Mouse (Mus musculus) common myeloid progenitor, adult 5-6 weeks (primary cell): ENCODE measurements around the gene Sprr2a3. TPM values are rescaled to one million over a fixed set of nuclear protein-coding genes. Genes with fewer than 3 reads are reported as not detected.

Experiments used
- ATAC-seq: replicated peaks from 2 replicates; pipeline ENCODE4 v1.8.0; 2016; ENCODE audit warnings: low read depth, mild to moderate bottlenecking, moderate TSS enrichment, inconsistent platforms; ENCODE audit not compliant: poor library complexity, severe bottlenecking
- total RNA-seq: library from RNA; stranded (forward); fragments of 200-1000, 187-1606 nt; gene quantifications from 2 replicates; pipeline ENCODE4 v1.2.3, GENCODE M21; 2017

The Sprr2a3 gene
- total RNA-seq, 1 experiment from 2014 or later: not detected

GRCm38 (mm10) chr3:92338840-92339239 lies 53.6 kb downstream of the Sprr2a3 start, which contains the start of gene Sprr2d:
Sprr2d (plus strand) TSS chr3:92339140.
- no peak for ATAC-seq

Other genes with a start within 250 kb of the Sprr2a3 start
- not detected in 2 replicates for gene Lor, start 202.3 kb upstream of the Sprr2a3 start, total RNA-seq
- gene Prr9, start 161.5 kb upstream of the Sprr2a3 start, total RNA-seq: not detected in 2 replicates
- gene Lelp1, start 142.7 kb upstream of the Sprr2a3 start, total RNA-seq: not detected in 2 replicates
- gene Sprr2a1, start 69.6 kb upstream of the Sprr2a3 start, total RNA-seq: not detected in 2 replicates
- gene Sprr2a2, start 69.5 kb upstream of the Sprr2a3 start, total RNA-seq: not detected in 2 replicates
- gene Sprr2b, start 31.2 kb downstream of the Sprr2a3 start, total RNA-seq: not detected in 2 replicates
- gene Sprr2d, start 53.7 kb downstream of the Sprr2a3 start, total RNA-seq: not detected in 2 replicates
- not detected in 2 replicates for gene Sprr2e, start 66.7 kb downstream of the Sprr2a3 start, total RNA-seq
- not detected in 2 replicates for gene Sprr2f, start 79.8 kb downstream of the Sprr2a3 start, total RNA-seq
- not detected in 2 replicates for gene Sprr2h, start 100.3 kb downstream of the Sprr2a3 start, total RNA-seq
- not detected in 2 replicates for gene Sprr2i, start 122.6 kb downstream of the Sprr2a3 start, total RNA-seq
- gene Sprr2j-ps, start 132.7 kb downstream of the Sprr2a3 start, total RNA-seq: not detected in 2 replicates
- gene Gm9774, start 144.0 kb downstream of the Sprr2a3 start, total RNA-seq: 3.0 and 5.6 TPM in 2 replicates
- not detected in 2 replicates for gene Sprr2k, start 147.2 kb downstream of the Sprr2a3 start, total RNA-seq
- gene Sprr1b, start 153.4 kb downstream of the Sprr2a3 start, total RNA-seq: not detected in 2 replicates
- gene Sprr3, start 173.3 kb downstream of the Sprr2a3 start, total RNA-seq: not detected in 2 replicates
- gene Sprr1a, start 200.5 kb downstream of the Sprr2a3 start, total RNA-seq: not detected in 2 replicates
- gene Sprr4, start 215.1 kb downstream of the Sprr2a3 start, total RNA-seq: not detected in 2 replicates
- not detected in 2 replicates for gene 2310046K23Rik, start 249.1 kb downstream of the Sprr2a3 start, total RNA-seq